Mouse (Mus musculus) lung, embryonic 15.5 days (tissue): Measurements from ENCODE around the gene Atp10a. TPM values are rescaled to one million over a fixed set of nuclear protein-coding genes. Genes with fewer than 3 reads are reported as not detected.

Source experiments
- ATAC-seq: fragments of 200-750 bp; cut with Nextera tagmentation; 2 replicates; pipeline ENCODE4 v1.8.0; 2017; ENCODE audit warnings: moderate number of reproducible peaks, borderline replicate concordance; ENCODE audit not compliant: low FRiP score, low TSS enrichment; ENCODE audit errors: extremely low read depth
- H3K27ac ChIP-seq: fragments of 300-500 bp; sonication (generic); 2 replicates; pipeline ENCODE4 v1.5.1; 2015; ENCODE audit warnings: moderate library complexity, mild to moderate bottlenecking, inconsistent platforms
- H3K27me3 ChIP-seq: fragments of 300-500 bp; sonication (generic); 2 replicates; pipeline ENCODE4 v1.6.1; 2015; ENCODE audit warnings: inconsistent platforms
- H3K36me3 ChIP-seq: fragments of 300-500 bp; sonication (generic); 2 replicates; pipeline ENCODE4 v1.6.1; 2015; ENCODE audit warnings: inconsistent platforms
- H3K4me1 ChIP-seq: fragments of 300-500 bp; sonication (generic); 2 replicates; pipeline ENCODE4 v1.6.1; 2015; ENCODE audit warnings: inconsistent platforms
- H3K4me2 ChIP-seq: fragments of 300-500 bp; sonication (generic); 2 replicates; pipeline ENCODE4 v1.6.1; 2015; ENCODE audit warnings: inconsistent platforms, mild to moderate bottlenecking, moderate library complexity
- H3K4me3 ChIP-seq: fragments of 300-500 bp; sonication (generic); 2 replicates; pipeline ENCODE4 v1.5.1; 2015; ENCODE audit warnings: mild to moderate bottlenecking, inconsistent platforms
- H3K9ac ChIP-seq: fragments of 300-500 bp; sonication (generic); 2 replicates; pipeline ENCODE4 v1.6.1; 2015; ENCODE audit warnings: inconsistent platforms
- H3K9me3 ChIP-seq: fragments of 300-500 bp; sonication (generic); 2 replicates; pipeline ENCODE4 v1.6.1; 2016; ENCODE audit warnings: inconsistent platforms
- WGBS: fragments of 180-500 bp; shearing (Covaris S2); methylation state at CpG from one replicate; pipeline ENCODE4 v1.1.7; 2015; 5-methylcytosine and 5-hydroxymethylcytosine counted together
- polyA plus RNA-seq: library from polyadenylated mRNA; unstranded; fragments of >200 nt; fragmentation: Nextera tagmentation; extraction: Ambion mirVana; gene quantifications from 2 replicates; pipeline ENCODE4 v1.2.1, GENCODE M21; 2015

Gene Atp10a
- polyA plus RNA-seq, 1 experiment from 2014 or later: 4.2 TPM

DNA sequence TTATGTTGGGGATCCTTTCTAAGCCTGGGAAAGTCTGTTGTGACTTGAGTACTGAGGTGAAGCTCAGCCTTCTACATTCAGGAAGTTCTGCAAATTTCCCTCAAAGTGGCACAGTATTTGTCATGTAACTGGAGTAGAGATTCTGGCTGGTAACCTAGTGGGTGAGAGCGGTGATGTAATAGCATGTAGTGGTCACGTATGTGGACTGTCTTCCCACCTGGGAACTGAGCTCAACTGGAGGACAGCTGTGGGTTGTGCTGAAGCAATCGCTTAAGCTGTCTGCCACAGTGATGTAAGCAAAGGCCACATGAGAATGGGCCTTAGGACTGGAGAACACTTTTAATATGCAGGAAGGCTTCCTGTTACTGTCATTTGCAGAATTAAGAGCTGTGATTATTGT, 60.7 kb downstream of the Atp10a start:
- ATAC-seq: no peak
- Histone ChIP-seq H3K9ac (no peak overlapping the region), H3K4me2 (no peak overlapping the region), H3K27me3 (no peaks in the 10 kb centered on the region), H3K4me3 (no peak overlapping the region), H3K36me3 (no peaks in the 10 kb centered on the region), H3K27ac (no peak overlapping the region), H3K9me3 (no peaks in the 10 kb centered on the region), H3K4me1 (no peaks in the 10 kb centered on the region)
- WGBS: 87% methylated on average over 3 of the region's 3 CpGs

DNA sequence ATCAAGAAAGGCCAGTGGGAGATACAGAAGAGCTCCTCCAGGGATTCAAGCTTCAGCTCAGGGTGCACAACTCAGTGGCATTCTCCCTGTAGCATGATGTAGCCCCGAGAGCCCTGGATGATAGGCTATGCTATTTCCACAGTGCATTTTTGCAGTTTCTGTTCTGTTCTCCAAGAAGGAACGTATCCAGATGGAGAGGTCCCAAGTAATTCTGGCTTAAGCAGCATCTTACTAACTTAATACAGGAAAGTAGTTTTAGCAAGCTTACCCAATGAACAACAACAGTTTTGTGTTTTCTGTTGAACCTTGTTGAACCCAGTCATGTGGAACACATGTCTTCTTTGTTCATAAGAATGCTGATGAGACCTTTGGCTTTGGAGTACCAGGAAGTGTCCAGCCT, 62.6 kb downstream of the Atp10a start:
- Histone ChIP-seq H3K4me1 (no peaks in the 10 kb centered on the region), H3K27ac (no peak overlapping the region), H3K4me3 (no peak overlapping the region), H3K9me3 (no peaks in the 10 kb centered on the region), H3K4me2 (no peak overlapping the region), H3K36me3 (no peaks in the 10 kb centered on the region), H3K27me3 (no peaks in the 10 kb centered on the region), H3K9ac (no peak overlapping the region)
- ATAC-seq: no peak
- WGBS: 91% methylated on average over 2 of the region's 2 CpGs

DNA sequence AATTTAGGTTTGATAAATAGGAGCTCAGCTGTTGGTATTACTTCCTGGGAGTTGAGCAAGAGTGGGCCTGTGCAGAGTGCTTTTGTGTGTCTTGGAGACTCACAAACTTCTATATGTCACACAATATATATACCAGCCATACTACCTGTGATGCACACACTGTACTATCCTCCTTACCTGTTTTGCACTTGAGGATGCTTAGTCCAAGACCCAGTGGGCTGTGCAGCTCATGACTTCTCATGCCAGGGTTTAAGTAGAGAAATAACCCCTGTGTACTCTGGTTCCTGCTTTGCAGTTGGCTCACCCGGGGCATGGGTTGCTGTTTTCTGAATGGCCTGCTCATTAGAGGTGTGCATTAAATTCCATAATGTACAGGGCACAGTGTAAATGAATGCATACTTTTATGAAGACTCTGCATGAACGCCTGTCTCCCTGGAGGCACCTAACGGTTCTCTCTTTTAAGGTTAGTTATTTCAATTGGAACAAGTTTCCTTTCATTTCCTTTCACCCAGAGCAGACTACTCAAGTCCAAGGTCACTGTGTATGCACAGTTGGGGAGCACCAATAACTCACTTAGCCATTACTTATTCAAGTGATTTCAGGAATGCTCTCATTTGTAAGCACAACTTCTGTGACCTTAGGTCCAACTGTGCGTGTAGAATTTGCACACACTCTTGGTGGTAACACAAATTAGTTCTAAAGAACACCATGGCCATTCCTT, 63.4 kb downstream of the Atp10a start:
- H3K4me2 ChIP-seq: no peak overlapping the region
- H3K27ac ChIP-seq: no peak overlapping the region
- WGBS: 62% methylated on average over 4 of the region's 4 CpGs
- H3K9me3 ChIP-seq: no peaks in the 10 kb centered on the region
- no peak overlapping the region for H3K9ac ChIP-seq
- H3K4me3 ChIP-seq: no peak overlapping the region
- H3K27me3 ChIP-seq: no peaks in the 10 kb centered on the region
- H3K36me3 ChIP-seq: no peaks in the 10 kb centered on the region
- ATAC-seq: no peak
- H3K4me1 ChIP-seq: no peaks in the 10 kb centered on the region

DNA sequence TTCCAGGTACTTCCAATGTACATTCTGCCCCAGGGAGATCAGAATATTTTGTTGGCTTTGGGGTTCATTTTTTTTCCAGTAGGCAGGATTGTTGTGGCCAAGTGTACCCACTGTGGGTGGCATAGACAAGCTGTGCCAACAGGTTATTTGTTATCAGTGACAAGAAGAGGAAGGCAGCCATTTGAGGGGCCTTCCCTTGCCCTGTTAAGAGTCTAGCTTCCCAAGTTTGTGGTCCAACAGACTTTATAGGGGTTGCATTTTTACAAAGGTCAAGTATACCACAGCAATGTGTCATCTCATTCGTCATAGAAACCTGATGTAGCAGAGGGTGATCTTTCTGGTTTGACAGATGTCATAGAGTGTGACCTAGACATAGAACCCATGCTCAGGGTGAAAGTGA, 66.3 kb downstream of the Atp10a start:
- Histone ChIP-seq H3K27me3 (no peaks in the 10 kb centered on the region), H3K9ac (no peak overlapping the region), H3K9me3 (no peaks in the 10 kb centered on the region), H3K4me3 (no peak overlapping the region), H3K4me2 (no peak overlapping the region), H3K4me1 (no peaks in the 10 kb centered on the region), H3K36me3 (no peaks in the 10 kb centered on the region), H3K27ac (no peak overlapping the region)
- 71% methylated on average over 1 of the region's 1 CpGs for WGBS
- ATAC-seq: no peak

DNA sequence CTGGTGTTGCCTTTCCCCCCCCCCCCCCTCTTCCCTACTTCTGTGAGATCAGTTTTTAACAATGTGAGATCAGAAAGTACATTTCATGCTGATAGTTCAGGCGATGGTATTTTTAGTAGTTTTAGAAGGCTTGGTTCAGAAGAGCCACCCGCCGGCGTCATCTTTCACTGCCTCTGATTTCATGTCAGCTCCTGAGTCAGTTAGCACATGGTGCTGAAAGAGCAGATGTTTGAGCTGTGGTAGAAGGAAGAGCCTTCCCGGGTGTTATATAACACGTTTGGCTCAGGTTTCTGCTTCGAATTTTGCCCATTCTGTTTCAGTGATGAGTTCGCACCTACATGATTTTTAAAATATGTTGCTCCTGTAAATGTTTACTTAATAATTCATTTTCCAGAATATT, 74.2 kb downstream of the Atp10a start:
- 21% methylated on average over 8 of the region's 8 CpGs for WGBS
- Histone ChIP-seq H3K27me3 (no peaks in the 10 kb centered on the region), H3K9me3 (no peaks in the 10 kb centered on the region), H3K4me3 (no peak overlapping the region), H3K9ac (no peak overlapping the region), H3K4me1 (peaks cover 10% of the 10 kb centered on the region; the same call in 1 of the 2 replicates), H3K4me2 (no peak overlapping the region), H3K27ac (no peak overlapping the region), H3K36me3 (no peaks in the 10 kb centered on the region)
- no peak for ATAC-seq

DNA sequence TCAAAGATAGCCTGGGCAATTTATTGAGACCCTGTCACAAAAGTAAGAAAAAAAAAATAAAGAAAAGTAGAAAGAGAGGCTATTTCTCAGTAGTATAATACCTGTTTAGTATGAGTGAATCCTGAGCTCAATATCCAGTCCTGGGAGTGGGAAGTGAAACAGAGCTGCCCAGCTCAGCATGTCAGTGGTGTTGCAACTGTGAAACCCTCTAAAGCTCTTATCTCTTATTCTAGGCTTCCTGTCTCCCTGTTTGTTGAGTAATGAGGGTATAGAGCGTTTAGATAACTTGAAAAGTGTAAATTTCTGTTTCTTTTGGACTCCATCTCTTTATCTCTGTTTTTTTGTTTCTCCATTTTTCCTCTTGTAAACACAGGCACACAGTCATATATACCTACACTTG, 74.9 kb downstream of the Atp10a start:
- no peaks in the 10 kb centered on the region for H3K9me3 ChIP-seq
- no peak overlapping the region for H3K27ac ChIP-seq
- no peaks in the 10 kb centered on the region for H3K27me3 ChIP-seq
- H3K9ac ChIP-seq: no peak overlapping the region
- no peak overlapping the region for H3K4me2 ChIP-seq
- WGBS: 35% methylated on average over 1 of the region's 1 CpGs
- ATAC-seq: no peak
- no peaks in the 10 kb centered on the region for H3K36me3 ChIP-seq
- H3K4me3 ChIP-seq: no peak overlapping the region
- H3K4me1 ChIP-seq: peaks cover 10% of the 10 kb centered on the region; the same call in 1 of the 2 replicates

DNA sequence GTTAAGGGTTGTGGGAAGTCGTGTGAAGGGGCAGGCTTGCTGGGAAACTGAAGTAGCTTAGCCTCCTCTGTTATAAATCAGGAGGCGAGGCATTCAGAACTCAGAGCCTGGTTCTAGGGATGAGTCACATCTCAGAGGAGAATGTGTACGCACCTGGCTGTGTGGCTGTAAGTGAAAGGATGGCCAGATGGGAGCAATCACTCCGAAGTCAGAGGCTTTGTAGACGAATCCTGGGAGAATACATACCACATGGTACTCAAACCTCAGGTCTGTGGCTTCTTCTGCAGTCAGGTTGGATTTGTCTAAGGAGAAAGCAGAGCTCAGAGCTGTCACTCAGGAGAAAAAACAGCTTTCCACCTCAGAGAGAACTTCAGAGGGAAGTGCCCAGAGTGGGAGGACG, 76.4 kb downstream of the Atp10a start:
- no peaks in the 10 kb centered on the region for H3K36me3 ChIP-seq
- no peak overlapping the region for H3K4me3 ChIP-seq
- ATAC-seq: no peak
- no peak overlapping the region for H3K4me2 ChIP-seq
- no peak overlapping the region for H3K27ac ChIP-seq
- peaks cover 15% of the 10 kb centered on the region; the same call in 1 of the 2 replicates for H3K4me1 ChIP-seq
- WGBS: 45% methylated on average over 6 of the region's 6 CpGs
- H3K27me3 ChIP-seq: no peaks in the 10 kb centered on the region
- H3K9me3 ChIP-seq: no peaks in the 10 kb centered on the region
- H3K9ac ChIP-seq: no peak overlapping the region

DNA sequence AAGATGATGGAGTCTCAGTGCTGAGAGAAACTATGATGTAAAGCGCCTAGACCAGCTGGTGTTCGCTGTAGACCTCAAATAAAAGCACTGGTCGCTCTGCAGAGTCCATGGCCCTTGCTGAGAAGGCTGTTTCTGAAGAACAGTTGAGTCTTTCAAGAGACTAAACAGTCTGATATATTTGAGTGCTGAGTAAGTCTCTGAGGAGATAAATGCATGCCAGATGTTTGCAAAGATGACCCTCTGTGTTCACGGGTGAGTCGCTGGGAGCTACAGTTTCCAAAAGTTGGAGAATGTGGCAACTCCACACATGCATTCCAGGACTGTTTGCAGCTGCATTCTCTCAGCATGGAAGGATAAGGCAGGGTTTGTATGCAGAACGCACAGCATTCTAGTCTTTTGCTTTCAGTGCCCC, 77.5 kb downstream of the Atp10a start:
- Histone ChIP-seq H3K4me3 (no peak overlapping the region), H3K9ac (no peak overlapping the region), H3K4me2 (no peak overlapping the region), H3K27me3 (no peaks in the 10 kb centered on the region), H3K4me1 (peaks cover 15% of the 10 kb centered on the region; the same call in 1 of the 2 replicates), H3K9me3 (no peaks in the 10 kb centered on the region), H3K27ac (no peak overlapping the region), H3K36me3 (no peaks in the 10 kb centered on the region)
- WGBS: 30% methylated on average over 6 of the region's 6 CpGs
- peak; percentile 58; the same call in 1 of the 2 replicates for ATAC-seq

DNA sequence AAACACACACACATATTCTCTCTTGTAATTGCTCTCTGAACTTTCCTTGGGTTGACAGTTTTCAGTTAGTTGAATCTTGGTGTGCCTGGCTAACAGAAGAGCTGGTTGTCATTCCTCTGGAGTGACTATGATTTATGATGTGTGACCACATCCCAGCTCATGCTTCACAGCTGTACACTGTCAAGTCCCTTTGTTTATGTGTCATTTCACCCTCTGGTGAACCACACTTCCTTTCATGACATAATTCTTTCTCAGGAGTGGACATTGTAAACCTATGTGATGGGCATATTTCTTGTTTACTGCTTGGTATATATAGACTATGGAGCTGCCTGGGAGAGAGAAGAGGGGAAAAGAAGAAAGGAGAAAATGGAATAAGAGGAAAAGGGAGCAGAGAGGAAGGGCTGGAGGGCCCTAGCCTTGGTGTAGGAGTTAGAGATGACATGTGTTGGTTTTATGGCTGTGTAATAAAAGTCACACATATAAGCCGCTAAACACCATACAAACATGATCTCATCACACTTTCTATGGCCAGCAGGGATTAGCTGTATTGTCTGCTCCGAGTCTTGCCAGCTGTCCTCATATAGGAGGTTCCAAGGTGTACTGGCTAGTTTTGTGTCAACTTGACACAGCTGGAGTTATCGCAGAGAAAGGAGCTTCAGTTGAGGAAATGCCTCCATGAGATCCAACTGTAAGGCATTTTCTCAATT, 81.0 kb downstream of the Atp10a start:
- Histone ChIP-seq H3K9ac (no peak overlapping the region), H3K4me1 (peaks cover 11% of the 10 kb centered on the region; the same call in 1 of the 2 replicates), H3K27ac (no peak overlapping the region), H3K9me3 (no peaks in the 10 kb centered on the region), H3K4me2 (no peak overlapping the region), H3K27me3 (no peaks in the 10 kb centered on the region), H3K4me3 (no peak overlapping the region), H3K36me3 (no peaks in the 10 kb centered on the region)
- ATAC-seq: peak; percentile 67; the same call in 1 of the 2 replicates
- WGBS: 50% methylated on average over 3 of the region's 3 CpGs

DNA sequence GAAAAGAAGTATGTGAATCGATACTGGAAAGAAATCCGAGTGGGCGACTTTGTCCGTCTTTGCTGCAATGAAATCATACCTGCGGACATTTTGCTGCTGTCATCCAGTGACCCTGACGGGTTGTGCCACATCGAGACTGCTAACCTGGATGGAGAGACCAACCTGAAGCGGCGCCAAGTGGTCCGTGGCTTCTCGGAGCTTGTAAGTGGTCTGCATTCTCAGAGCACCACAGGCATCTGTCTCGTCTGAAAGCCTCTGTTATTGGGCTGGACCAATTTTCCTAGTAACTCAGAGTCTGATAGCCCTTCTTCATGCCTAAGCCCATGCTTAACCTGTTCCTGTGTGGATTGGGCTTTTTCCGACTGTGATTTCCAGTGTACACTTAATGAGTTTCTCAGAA, 84.2 kb downstream of the Atp10a start:
- Histone ChIP-seq H3K9me3 (no peaks in the 10 kb centered on the region), H3K27ac (no peak overlapping the region), H3K4me1 (peaks cover 6% of the 10 kb centered on the region; the same call in 1 of the 2 replicates), H3K4me2 (no peak overlapping the region), H3K9ac (no peak overlapping the region), H3K4me3 (no peak overlapping the region), H3K36me3 (no peaks in the 10 kb centered on the region), H3K27me3 (no peaks in the 10 kb centered on the region)
- no peak for ATAC-seq
- WGBS: 92% methylated on average over 13 of the region's 13 CpGs

DNA sequence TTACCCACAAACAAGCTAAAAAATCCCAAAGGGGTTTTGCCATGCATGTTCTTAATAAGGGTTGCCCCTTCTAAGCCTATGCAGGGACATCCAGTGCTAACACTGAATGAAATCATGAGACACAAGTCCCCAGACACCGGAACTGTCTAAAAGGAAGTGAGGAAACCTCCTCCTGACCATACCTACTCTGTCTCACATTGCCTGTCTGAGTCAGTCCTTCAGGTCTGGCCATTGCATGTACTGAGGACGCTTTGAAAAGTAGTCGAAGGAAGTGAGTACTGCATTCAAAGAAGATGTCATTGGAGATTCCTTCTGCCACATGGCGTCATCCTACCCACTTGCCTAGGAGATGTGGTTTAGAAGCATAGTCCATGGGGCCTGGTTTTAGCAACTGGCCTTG, 84.9 kb downstream of the Atp10a start:
- ATAC-seq: no peak
- Histone ChIP-seq H3K4me2 (no peak overlapping the region), H3K27me3 (no peaks in the 10 kb centered on the region), H3K9me3 (no peaks in the 10 kb centered on the region), H3K4me3 (no peak overlapping the region), H3K4me1 (peaks cover 6% of the 10 kb centered on the region; the same call in 1 of the 2 replicates), H3K9ac (no peak overlapping the region), H3K27ac (no peak overlapping the region), H3K36me3 (no peaks in the 10 kb centered on the region)
- WGBS: 87% methylated on average over 4 of the region's 4 CpGs

DNA sequence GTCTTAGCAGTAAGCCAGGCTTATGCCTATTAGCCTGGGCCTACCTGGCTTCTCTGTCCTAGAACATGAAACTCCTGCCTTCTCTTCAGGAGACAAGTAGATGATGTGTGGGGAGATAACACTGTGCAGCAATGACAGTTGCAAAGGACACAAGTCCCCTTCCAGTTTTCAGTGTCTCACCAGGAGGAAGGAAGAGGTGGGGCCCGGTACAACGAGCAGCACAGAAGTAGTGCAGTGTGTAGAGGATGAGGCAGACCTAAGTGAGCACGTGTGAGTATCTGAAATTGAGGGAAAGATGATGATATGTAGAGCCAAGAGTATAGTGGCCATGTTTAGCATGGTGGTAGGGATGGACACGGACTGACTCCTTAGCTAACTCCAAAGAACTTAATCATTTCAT, 86.0 kb downstream of the Atp10a start:
- Histone ChIP-seq H3K27me3 (no peaks in the 10 kb centered on the region), H3K9ac (no peak overlapping the region), H3K27ac (no peak overlapping the region), H3K4me2 (no peak overlapping the region), H3K4me3 (no peak overlapping the region), H3K36me3 (no peaks in the 10 kb centered on the region), H3K9me3 (no peaks in the 10 kb centered on the region), H3K4me1 (peaks cover 2% of the 10 kb centered on the region; the same call in 1 of the 2 replicates)
- WGBS: 74% methylated on average over 4 of the region's 4 CpGs
- no peak for ATAC-seq
